Mouse (Mus musculus) hindbrain, embryonic 15.5 days (tissue): ENCODE results near the gene Ccdc114. TPM values are rescaled to one million over a fixed set of nuclear protein-coding genes. Genes with fewer than 3 reads are reported as not detected.
"Not testable (repeated sequence)": the region's sequence is repeated elsewhere in the genome, so short reads cannot be mapped to it uniquely, and the experiment has no call there.

Source experiments
- ATAC-seq: fragments of 200-750 bp; cut with Nextera tagmentation; 2 replicates; pipeline ENCODE4 v1.8.0; 2017; ENCODE audit warnings: low read depth, moderate number of reproducible peaks, moderate TSS enrichment; ENCODE audit not compliant: low FRiP score
- H3K27ac ChIP-seq: fragments of 300-500 bp; sonication (generic); replicated peaks from 2 replicates; pipeline ENCODE4 v1.5.1; 2015; ENCODE audit warnings: mild to moderate bottlenecking, inconsistent platforms
- H3K27me3 ChIP-seq: fragments of 300-500 bp; sonication (generic); 2 replicates; pipeline ENCODE4 v1.6.1; 2015; ENCODE audit warnings: control low read depth, inconsistent platforms
- H3K36me3 ChIP-seq: fragments of 300-500 bp; sonication (generic); 2 replicates; pipeline ENCODE4 v1.6.1; 2015; ENCODE audit warnings: control low read depth, inconsistent platforms
- H3K4me1 ChIP-seq: fragments of 300-500 bp; sonication (generic); replicated peaks from 2 replicates; pipeline ENCODE4 v1.6.1; 2015; ENCODE audit warnings: control low read depth, inconsistent platforms
- H3K4me2 ChIP-seq: fragments of 300-500 bp; sonication (generic); 2 replicates; pipeline ENCODE4 v1.6.1; 2015; ENCODE audit warnings: moderate library complexity, mild to moderate bottlenecking, inconsistent platforms
- H3K4me3 ChIP-seq: fragments of 300-500 bp; sonication (generic); 2 replicates; pipeline ENCODE4 v1.5.1; 2015; ENCODE audit warnings: mild to moderate bottlenecking, inconsistent platforms
- H3K9ac ChIP-seq: fragments of 300-500 bp; sonication (generic); 2 replicates; pipeline ENCODE4 v1.6.1; 2015; ENCODE audit warnings: inconsistent platforms
- H3K9me3 ChIP-seq: fragments of 300-500 bp; sonication (generic); 2 replicates; pipeline ENCODE4 v1.6.1; 2016; ENCODE audit warnings: control low read depth, inconsistent platforms
- WGBS: fragments of 180-500 bp; shearing (Covaris S2); methylation state at CpG from one replicate; pipeline ENCODE4 v1.1.7; 2015; 5-methylcytosine and 5-hydroxymethylcytosine counted together
- polyA plus RNA-seq: library from polyadenylated mRNA; unstranded; fragments of >200 nt; fragmentation: Nextera tagmentation; extraction: Ambion mirVana; gene quantifications from 2 replicates; pipeline ENCODE4 v1.2.1, GENCODE M21; 2015

Gene Ccdc114
- polyA plus RNA-seq, result 6.6 and 8.5 TPM in 2 replicates

DNA sequence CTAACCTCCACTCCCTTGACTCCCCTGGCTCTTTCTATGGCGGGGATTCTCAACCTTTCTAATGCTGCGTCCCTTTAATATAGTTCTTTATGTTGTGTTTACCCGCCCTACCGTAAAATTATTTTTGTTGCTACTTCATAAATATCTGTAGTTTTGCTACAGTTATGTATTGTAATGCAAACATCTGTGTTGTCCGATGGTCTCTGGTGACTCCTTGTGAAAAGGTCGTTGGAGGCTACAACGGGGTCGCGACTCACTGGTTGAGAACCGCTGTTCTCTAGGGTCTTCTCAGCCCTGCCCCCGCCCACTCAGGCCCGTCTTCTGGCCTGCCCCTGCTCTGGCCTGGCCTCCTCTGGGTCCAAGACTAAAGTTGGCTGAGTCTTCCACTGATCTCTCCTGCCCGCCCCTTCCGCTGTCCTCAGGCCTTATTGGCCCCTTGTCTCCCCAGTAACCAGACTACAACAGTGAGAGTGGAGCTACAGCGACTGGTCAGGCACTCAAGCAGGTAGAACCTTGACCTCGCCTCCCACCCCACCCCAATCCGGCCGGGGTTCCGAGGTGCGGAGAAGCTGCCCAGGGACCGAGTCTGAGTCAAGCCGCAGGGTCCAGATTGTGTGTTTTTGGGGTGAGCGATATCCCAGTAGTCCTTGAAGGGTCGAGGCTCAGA is at the start of gene Ccdc114:
Gene Ccdc114 (plus strand): TSS at position 311 of the 667 bp plus-strand sequence.
- WGBS, result 6% methylated on average over 24 of the region's 24 CpGs
- H3K36me3 ChIP-seq, result no peaks in the 10 kb centered on the region
- ATAC-seq, result peak; percentile 57
- H3K4me1 ChIP-seq, result peaks cover 21% of the 10 kb centered on the region
- H3K27ac ChIP-seq, result peak within 1 kb of the TSS; percentile 89
- H3K9ac ChIP-seq, result peak within 1 kb of the TSS; percentile 53
- H3K27me3 ChIP-seq, result no peaks in the 10 kb centered on the region; the same call in 1 of the 2 replicates
- peak within 1 kb of the TSS; percentile 89 for H3K4me2 ChIP-seq
- no peaks in the 10 kb centered on the region for H3K9me3 ChIP-seq
- peak within 1 kb of the TSS; percentile 51 for H3K4me3 ChIP-seq

DNA sequence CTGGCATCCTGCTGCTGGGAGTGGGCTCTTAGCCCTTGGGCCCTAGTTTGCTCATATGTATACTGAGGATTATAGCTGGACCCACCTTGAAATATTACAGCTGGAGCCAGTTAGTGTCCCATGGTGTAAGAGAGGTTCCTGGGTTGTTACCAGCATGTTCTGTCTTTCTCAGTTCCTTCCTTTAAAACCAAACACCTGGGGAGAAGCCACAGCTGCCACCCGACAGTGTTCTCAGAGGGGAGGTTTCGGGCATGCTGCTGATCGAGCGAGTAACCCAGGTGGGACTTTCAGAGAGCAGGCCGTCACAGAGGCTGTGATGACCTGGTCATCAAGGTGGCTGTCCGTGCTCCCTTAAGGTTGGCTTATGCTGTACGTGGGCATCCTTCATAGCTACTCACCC is 47.0 kb upstream of the Ccdc114 start:
- no peak overlapping the region for H3K4me3 ChIP-seq
- H3K27me3 ChIP-seq, result no peaks in the 10 kb centered on the region
- H3K27ac ChIP-seq, result no peak overlapping the region
- peaks cover 68% of the 10 kb centered on the region for H3K36me3 ChIP-seq
- H3K4me1 ChIP-seq, result peaks cover 20% of the 10 kb centered on the region
- no peak overlapping the region for H3K4me2 ChIP-seq
- H3K9ac ChIP-seq, result no peak overlapping the region
- ATAC-seq, result no peak
- WGBS, result 94% methylated on average over 7 of the region's 7 CpGs
- no peaks in the 10 kb centered on the region for H3K9me3 ChIP-seq

DNA sequence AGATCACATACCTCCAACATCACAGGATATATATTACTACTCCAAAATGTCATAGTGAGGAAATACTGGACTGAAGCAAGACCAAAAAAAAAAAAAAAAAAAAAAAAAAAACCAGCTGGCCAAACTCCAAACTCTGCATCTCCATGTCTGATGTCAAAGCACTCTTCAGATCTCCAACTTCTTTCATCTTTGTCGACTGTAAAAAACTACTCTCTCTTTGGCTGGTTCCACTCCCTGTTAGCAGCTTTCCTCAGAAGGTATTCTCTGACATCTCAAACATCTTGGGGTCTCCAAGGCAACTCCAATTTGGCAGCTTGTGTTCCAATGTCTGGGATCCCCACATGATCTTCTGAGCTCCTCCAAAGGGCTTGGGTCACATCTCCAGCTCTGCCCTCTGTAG is 45.6 kb upstream of the Ccdc114 start, which contains the start of gene Grin2d:
Gene Grin2d (minus strand): TSS at position 101 of the 400 bp plus-strand sequence.
- H3K9ac ChIP-seq, H3K9me3 ChIP-seq, H3K27ac ChIP-seq, H3K4me3 ChIP-seq, H3K27me3 ChIP-seq, H3K4me2 ChIP-seq, ATAC-seq: not testable (repeated sequence)
- H3K36me3 ChIP-seq, result peaks cover 81% of the 10 kb centered on the region
- H3K4me1 ChIP-seq, result peaks cover 17% of the 10 kb centered on the region
- 97% methylated on average over 1 of the region's 1 CpGs for WGBS

DNA sequence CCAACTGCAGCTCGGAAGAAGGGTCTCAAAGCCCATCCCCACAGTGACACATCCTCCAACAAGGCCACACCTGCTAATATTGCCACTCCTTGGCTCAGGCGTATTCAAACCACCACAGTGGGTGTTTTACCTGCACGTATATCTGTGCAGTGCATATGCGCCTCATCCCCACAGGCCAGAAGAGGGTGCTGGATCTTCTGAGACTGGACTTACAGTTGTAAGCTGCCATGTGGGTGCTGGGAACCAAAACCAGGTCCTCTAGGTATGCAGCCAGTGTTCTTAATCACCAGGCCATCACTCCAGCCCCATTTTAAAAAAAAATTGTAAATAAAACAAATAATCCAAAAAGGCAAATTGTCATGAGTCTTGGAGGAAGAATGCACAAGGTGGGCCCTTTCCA is 43.3 kb upstream of the Ccdc114 start:
- ATAC-seq, result no peak
- 98% methylated on average over 4 of the region's 4 CpGs for WGBS
- no peak overlapping the region for H3K4me3 ChIP-seq
- no peaks in the 10 kb centered on the region for H3K9me3 ChIP-seq
- peaks cover 91% of the 10 kb centered on the region for H3K36me3 ChIP-seq
- H3K4me1 ChIP-seq, result no peaks in the 10 kb centered on the region
- no peaks in the 10 kb centered on the region for H3K27me3 ChIP-seq
- H3K9ac ChIP-seq, result no peak overlapping the region
- no peak overlapping the region for H3K27ac ChIP-seq
- H3K4me2 ChIP-seq, result no peak overlapping the region

DNA sequence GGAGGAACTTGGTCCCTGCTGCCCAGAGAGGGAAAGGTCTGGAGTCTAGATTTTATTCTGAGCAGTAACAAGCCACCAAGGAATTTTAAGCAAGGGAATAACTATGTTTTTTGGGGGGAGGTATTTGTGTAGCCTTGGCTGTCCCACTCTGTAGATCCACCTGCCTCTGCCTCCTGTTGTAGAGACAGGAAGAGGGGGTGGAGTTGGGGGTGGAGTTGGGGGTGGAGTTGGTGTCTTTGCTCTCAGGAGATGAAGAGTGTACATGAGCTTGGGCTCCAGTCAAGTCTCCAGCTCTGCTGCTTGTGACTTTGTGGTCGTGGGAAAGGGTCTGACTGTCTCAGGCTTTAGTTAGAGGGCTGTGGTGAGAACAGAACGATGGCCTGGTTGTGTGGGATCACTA is 42.9 kb upstream of the Ccdc114 start:
- Histone ChIP-seq H3K9me3 (no peaks in the 10 kb centered on the region), H3K27ac (no peak overlapping the region), H3K27me3 (no peaks in the 10 kb centered on the region), H3K36me3 (peaks cover 86% of the 10 kb centered on the region), H3K4me1 (no peaks in the 10 kb centered on the region), H3K4me3 (no peak overlapping the region), H3K9ac (no peak overlapping the region), H3K4me2 (no peak overlapping the region)
- ATAC-seq, result no peak
- WGBS, result 94% methylated on average over 2 of the region's 2 CpGs

DNA sequence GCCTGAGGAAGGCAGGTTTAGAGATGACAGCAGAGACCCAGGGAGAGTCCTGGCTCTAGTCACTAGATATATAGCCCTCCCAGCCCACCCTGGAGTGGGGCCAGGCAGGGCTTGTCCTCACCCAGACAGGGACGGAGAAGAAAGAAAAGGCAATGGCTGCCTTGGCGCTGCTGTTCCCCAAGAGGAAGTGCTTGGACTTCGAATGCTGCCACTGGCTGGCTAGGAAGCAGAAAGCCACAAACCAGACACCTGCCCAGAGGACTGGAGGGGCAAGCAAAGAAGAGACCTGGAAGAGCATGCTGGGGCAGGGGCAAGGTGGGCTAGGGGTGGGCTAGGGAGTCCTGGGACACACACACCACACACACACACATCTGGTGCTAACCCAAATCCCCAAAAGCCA is 36.6 kb upstream of the Ccdc114 start:
- H3K27me3 ChIP-seq, result no peaks in the 10 kb centered on the region
- no peaks in the 10 kb centered on the region for H3K4me1 ChIP-seq
- no peak overlapping the region for H3K27ac ChIP-seq
- H3K4me2 ChIP-seq, result no peak overlapping the region
- no peak overlapping the region for H3K4me3 ChIP-seq
- H3K9ac ChIP-seq, result no peak overlapping the region
- H3K9me3 ChIP-seq, result no peaks in the 10 kb centered on the region
- H3K36me3 ChIP-seq, result peaks cover 28% of the 10 kb centered on the region
- 64% methylated on average over 3 of the region's 3 CpGs for WGBS
- ATAC-seq, result no peak

DNA sequence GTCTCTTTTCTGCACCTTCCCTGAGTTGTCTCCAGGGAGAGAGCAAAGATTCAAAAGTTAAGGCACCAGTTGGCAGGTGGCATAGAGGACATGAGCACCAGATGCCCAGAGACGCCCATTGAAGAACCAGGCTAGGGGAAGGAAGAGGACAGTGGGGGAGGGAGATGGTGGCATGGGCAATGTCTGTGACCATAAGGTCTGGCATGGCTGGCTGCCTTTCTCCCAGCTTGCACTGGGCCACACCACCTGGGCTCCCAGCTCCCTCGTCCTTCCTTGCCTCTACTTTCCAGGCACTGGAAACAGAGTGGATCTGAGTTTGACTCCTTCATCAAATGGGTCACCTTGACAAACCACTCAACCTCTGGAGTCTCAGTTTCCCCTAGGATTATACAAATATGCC is 31.2 kb upstream of the Ccdc114 start:
- Histone ChIP-seq H3K4me2 (no peak overlapping the region), H3K27me3 (no peaks in the 10 kb centered on the region), H3K9me3 (no peaks in the 10 kb centered on the region), H3K4me3 (no peak overlapping the region), H3K36me3 (no peaks in the 10 kb centered on the region), H3K4me1 (peaks cover 10% of the 10 kb centered on the region), H3K27ac (no peak overlapping the region), H3K9ac (no peak overlapping the region)
- ATAC-seq, result no peak
- WGBS, result 84% methylated on average over 2 of the region's 2 CpGs

DNA sequence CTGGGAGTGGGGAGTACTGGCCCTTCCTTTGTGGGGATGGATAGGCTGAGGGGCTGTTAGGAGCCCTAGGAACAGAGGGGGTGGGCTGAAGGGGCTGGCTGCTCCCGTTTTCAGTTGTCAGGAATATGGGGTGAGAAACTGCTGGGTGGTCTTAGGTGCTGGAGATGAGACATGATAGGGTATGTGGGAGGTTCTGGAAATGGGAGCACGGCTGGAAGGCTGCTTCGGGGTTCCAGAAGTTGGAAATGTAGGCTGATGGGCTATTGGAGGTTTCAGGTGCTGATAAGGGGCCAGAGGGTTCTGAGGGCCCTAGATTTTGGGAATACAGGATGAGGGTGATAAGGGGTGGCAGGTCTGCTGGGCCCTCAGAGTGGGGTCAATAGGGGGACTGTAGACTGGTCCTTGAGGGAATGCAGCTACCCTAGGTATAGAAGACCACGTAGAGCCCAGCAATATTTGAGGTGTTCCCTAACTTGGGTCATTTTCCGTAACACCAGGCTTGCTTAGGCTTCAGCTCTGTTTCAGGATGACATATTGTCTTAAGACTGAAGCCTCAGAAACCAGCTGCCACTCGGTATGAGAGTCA is 27.8 kb upstream of the Ccdc114 start:
- peak; percentile 39; the same call in 1 of the 2 replicates for ATAC-seq
- Histone ChIP-seq H3K27ac (no peak overlapping the region), H3K27me3 (no peaks in the 10 kb centered on the region), H3K9ac (no peak overlapping the region), H3K4me1 (peaks cover 15% of the 10 kb centered on the region), H3K4me2 (peak overlapping the region; percentile 90), H3K4me3 (peak overlapping the region; percentile 53), H3K9me3 (no peaks in the 10 kb centered on the region), H3K36me3 (no peaks in the 10 kb centered on the region)
- 75% methylated on average over 6 of the region's 6 CpGs for WGBS

DNA sequence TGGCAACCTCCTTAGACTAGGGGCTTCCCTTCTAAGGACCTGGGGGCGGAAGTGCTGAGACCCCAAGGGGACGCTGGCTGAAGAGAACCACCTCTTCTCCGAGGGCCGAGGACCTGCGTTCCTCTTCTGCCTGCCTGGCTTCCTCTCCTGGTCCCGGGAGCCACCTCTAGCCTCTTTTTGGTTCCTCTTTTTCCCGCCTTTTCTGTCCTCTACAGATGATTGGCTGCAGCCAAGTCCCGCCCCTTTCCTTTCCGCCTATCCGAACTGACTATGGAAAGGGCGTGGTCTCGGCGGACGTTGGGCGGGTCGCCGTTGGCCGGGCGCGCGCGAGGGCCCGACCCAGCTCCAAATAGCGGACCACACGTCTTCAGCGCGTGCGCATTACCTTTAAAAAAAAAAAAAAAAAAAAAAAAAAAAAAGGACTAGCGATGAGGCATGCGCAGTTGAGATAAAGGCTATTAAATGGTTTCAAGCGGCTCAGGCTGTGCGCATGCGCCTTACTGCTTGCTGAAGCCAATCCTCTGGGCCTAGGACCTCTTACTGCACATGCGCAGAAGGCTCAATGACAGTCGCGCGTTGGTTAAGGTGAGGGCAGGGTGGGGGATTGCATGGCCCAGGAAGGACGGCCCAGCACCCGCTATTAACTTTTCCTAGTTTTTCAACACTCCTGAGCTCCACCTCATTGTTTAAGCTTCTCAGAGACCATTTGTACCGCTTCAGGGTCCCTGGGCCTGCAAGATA is 27.2 kb upstream of the Ccdc114 start, which contains the start of the genes Syngr4 and Tmem143:
Gene Syngr4 (minus strand): TSS at position 198 of the 741 bp plus-strand sequence.
Gene Tmem143 (plus strand): TSS at position 425 of the 741 bp plus-strand sequence.
- peak within 1 kb of the TSS; percentile 82 for H3K27ac ChIP-seq
- peak within 1 kb of the TSS; percentile 53 for H3K4me3 ChIP-seq
- H3K27me3 ChIP-seq, result no peaks in the 10 kb centered on the region
- peak within 1 kb of the TSS; percentile 62 for H3K9ac ChIP-seq
- peaks cover 15% of the 10 kb centered on the region for H3K4me1 ChIP-seq
- no peaks in the 10 kb centered on the region for H3K36me3 ChIP-seq
- H3K9me3 ChIP-seq, result no peaks in the 10 kb centered on the region
- ATAC-seq, result peak; percentile 93
- H3K4me2 ChIP-seq, result peak within 1 kb of the TSS; percentile 90
- 1% methylated on average over 40 of the region's 40 CpGs for WGBS

DNA sequence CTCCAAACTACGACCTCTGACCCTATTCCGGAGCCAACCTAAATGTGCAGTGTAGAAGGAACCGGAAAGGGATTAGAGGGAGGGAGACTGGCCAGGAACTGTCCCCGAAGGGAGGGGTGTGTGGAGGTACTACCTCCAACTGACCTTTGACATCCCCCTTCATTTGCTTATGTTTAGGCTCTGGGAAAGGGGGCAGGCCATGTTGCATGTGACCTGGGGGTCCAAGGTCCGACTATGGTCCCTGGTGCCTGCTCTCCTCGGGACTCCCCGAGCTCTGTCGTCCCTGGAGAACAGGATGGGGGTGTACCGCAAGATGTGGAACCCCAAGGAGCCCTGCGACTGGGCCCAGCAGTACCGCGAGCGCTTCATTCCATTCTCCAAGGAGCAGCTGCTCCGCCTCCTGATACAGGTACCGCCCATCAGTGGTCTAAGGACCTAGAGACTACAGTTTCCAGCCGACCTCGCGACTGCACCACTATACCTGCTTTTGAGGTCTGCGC is 26.6 kb upstream of the Ccdc114 start:
- Histone ChIP-seq H3K27me3 (no peaks in the 10 kb centered on the region), H3K9me3 (no peaks in the 10 kb centered on the region), H3K27ac (peak overlapping the region; percentile 82), H3K4me1 (peaks cover 15% of the 10 kb centered on the region), H3K4me2 (peak overlapping the region; percentile 90), H3K9ac (peak overlapping the region; percentile 62), H3K4me3 (peak overlapping the region; percentile 53), H3K36me3 (no peaks in the 10 kb centered on the region)
- ATAC-seq, result peak; percentile 65
- 1% methylated on average over 19 of the region's 19 CpGs for WGBS

DNA sequence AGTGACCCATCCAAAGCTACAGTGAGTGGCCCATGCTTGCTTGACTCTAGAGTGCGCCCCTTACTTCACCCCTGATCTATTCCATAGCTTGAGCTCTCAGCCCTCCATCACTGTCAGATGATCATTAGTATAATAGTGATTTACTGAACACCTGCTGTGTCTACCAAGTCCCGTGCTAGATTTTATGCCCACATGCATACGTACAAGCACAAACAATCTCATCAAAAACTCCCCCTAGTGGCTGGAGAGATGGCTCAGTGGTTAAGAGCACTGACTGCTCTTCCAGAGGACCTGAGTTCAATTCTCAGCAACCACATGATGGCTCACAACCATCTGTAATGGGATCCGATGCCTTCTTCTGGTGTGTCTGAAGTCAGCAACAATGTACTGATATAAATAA is 25.7 kb upstream of the Ccdc114 start:
- WGBS, result 50% methylated on average over 4 of the region's 4 CpGs
- Histone ChIP-seq H3K4me2 (peak overlapping the region; percentile 90), H3K4me1 (peaks cover 15% of the 10 kb centered on the region), H3K27ac (0 out of 2 replicates have a peak overlapping the region, but pooled peaks have one; percentile 82), H3K4me3 (peak overlapping the region; percentile 53; the same call in 1 of the 2 replicates)
- H3K9ac ChIP-seq, H3K9me3 ChIP-seq, H3K36me3 ChIP-seq, ATAC-seq, H3K27me3 ChIP-seq: not testable (repeated sequence)

DNA sequence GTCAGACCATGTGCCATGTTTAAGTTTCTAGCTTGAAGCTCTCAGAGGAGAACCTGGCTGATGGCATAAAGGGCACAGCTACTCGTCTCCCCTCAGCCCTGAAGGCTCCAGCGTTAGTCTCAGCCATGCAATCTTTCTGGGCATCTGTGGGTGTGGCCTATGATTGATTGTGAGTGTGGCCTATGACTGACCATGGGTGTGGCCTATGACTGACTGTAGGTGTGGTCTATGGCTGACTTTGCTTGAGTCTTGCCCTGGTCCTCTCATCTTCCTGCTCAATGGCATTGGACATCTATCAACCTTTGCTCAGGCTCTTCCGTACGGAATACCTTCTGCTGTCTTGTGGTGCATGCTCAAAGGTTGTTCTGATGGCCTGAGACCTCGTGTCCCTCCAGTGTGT is 22.3 kb upstream of the Ccdc114 start:
- no peak overlapping the region for H3K4me3 ChIP-seq
- H3K27ac ChIP-seq, result no peak overlapping the region
- H3K9me3 ChIP-seq, result no peaks in the 10 kb centered on the region
- H3K4me1 ChIP-seq, result peaks cover 11% of the 10 kb centered on the region
- no peak for ATAC-seq
- no peaks in the 10 kb centered on the region for H3K36me3 ChIP-seq
- H3K4me2 ChIP-seq, result no peak overlapping the region
- H3K9ac ChIP-seq, result no peak overlapping the region
- H3K27me3 ChIP-seq, result no peaks in the 10 kb centered on the region
- WGBS, result 57% methylated on average over 5 of the region's 5 CpGs
